Mouse (Mus musculus) midbrain, embryonic 11.5 days (tissue): ENCODE results near the gene Cd47. TPM values are rescaled to one million over a fixed set of nuclear protein-coding genes. Genes with fewer than 3 reads are reported as not detected.

ENCODE experiments used
- polyA plus RNA-seq: library from polyadenylated mRNA; unstranded; fragments of >200 nt; fragmentation: Nextera tagmentation; extraction: Ambion mirVana; gene quantifications from 2 replicates; pipeline ENCODE4 v1.2.1, GENCODE M21; 2014

The Cd47 gene
- polyA plus RNA-seq, 1 experiment from 2014 or later: 57.8 TPM

Other genes with a start within 250 kb of the Cd47 start
- gene Ift57, start 101.3 kb upstream of the Cd47 start, polyA plus RNA-seq: 34.1 and 34.6 TPM in 2 replicates